Mouse (Mus musculus) limb, embryonic 14.5 days (tissue): ENCODE measurements around the gene Btbd35f2. TPM values are rescaled to one million over a fixed set of nuclear protein-coding genes. Genes with fewer than 3 reads are reported as not detected.
"Not testable (repeated sequence)": the region's sequence is repeated elsewhere in the genome, so short reads cannot be mapped to it uniquely, and the experiment has no call there.

ENCODE experiments used
- ATAC-seq: fragments of 200-750 bp; cut with Nextera tagmentation; 2 replicates; pipeline ENCODE4 v1.8.0; 2017; ENCODE audit warnings: low read depth, moderate number of reproducible peaks, moderate TSS enrichment; ENCODE audit not compliant: low FRiP score
- DNase-seq: peaks from one replicate; pipeline ENCODE4 v3.0.0-alpha.2; 2015; ENCODE audit warnings: low spot score
- H3K27ac ChIP-seq: fragments of 300-500 bp; sonication (generic); replicated peaks from 2 replicates; pipeline ENCODE4 v1.5.1; 2014; ENCODE audit warnings: low read depth, mild to moderate bottlenecking, low read length, moderate library complexity, mixed read lengths
- H3K27me3 ChIP-seq: fragments of 300-500 bp; sonication (generic); 2 replicates; pipeline ENCODE4 v1.6.1; 2014; ENCODE audit warnings: low read length, mixed read lengths; ENCODE audit not compliant: control insufficient read depth, insufficient read depth
- H3K36me3 ChIP-seq: fragments of 300-500 bp; sonication (generic); 2 replicates; pipeline ENCODE4 v1.6.1; 2014; ENCODE audit warnings: mild to moderate bottlenecking, low read length, moderate library complexity, mixed read lengths; ENCODE audit not compliant: control insufficient read depth, insufficient read depth
- H3K4me1 ChIP-seq: fragments of 300-500 bp; sonication (generic); 2 replicates; pipeline ENCODE4 v1.6.1; 2014; ENCODE audit warnings: antibody characterized with exemption, low read length, mixed read lengths; ENCODE audit not compliant: control insufficient read depth, insufficient read depth
- H3K4me2 ChIP-seq: fragments of 300-500 bp; sonication (generic); replicated peaks from 2 replicates; pipeline ENCODE4 v1.6.1; 2014; ENCODE audit warnings: low read depth, mild to moderate bottlenecking, low read length, moderate library complexity; ENCODE audit not compliant: severe bottlenecking
- H3K4me3 ChIP-seq: fragments of 300-500 bp; sonication (generic); replicated peaks from 2 replicates; pipeline ENCODE4 v1.5.1; 2014; ENCODE audit warnings: low read length
- H3K9ac ChIP-seq: fragments of 300-500 bp; sonication (generic); 2 replicates; pipeline ENCODE4 v1.6.1; 2014; ENCODE audit warnings: mild to moderate bottlenecking, low read depth, low read length, moderate library complexity; ENCODE audit not compliant: severe bottlenecking
- H3K9me3 ChIP-seq: fragments of 300-500 bp; sonication (generic); 2 replicates; pipeline ENCODE4 v1.6.1; 2016; ENCODE audit warnings: low read length; ENCODE audit not compliant: control insufficient read depth
- WGBS: fragments of 180-500 bp; shearing (Covaris S2); extraction: QIAGEN DNeasy Blood & Tissue Kit; methylation state at CpG from one replicate; pipeline ENCODE4 v1.1.7; 2014; 5-methylcytosine and 5-hydroxymethylcytosine counted together
- polyA plus RNA-seq, 2 experiments: library from polyadenylated mRNA; depleted of rRNA in 1 of 2; stranded (reverse) in 1 of 2; unstranded in 1 of 2; fragments of >200 nt; fragmentation: Nextera tagmentation in 1 of 2; extraction: Ambion mirVana in 1 of 2; gene quantifications; 2 replicates each; pipeline versions ENCODE4 v1.2.1 to v1.2.3; 2012 to 2014

The Btbd35f2 gene
- polyA plus RNA-seq (2012; rRNA removed) (not detected in 2 replicates), polyA plus RNA-seq (2014; fragmentation: Nextera tagmentation; extraction: Ambion mirVana) (not detected in 2 replicates)

GRCm38 (mm10) chrX:32278094-32278493 lies at the start of gene Btbd35f2:
TSS of gene Btbd35f2 (plus strand) at chrX:32278394.
- H3K4me2 ChIP-seq, DNase-seq, H3K27me3 ChIP-seq, ATAC-seq, H3K9me3 ChIP-seq, H3K4me3 ChIP-seq, H3K27ac ChIP-seq, H3K4me1 ChIP-seq, H3K36me3 ChIP-seq, H3K9ac ChIP-seq: not testable (repeated sequence)
- no CpG with 5 or more reads among the region's 3 CpGs for WGBS

Other genes with a start within 250 kb of the Btbd35f2 start
- gene Btbd35f22, start 230.6 kb upstream of the Btbd35f2 start, polyA plus RNA-seq (2012; rRNA removed) = not detected in 2 replicates
- not detected in 2 replicates for gene Btbd35f22, start 230.6 kb upstream of the Btbd35f2 start, polyA plus RNA-seq (2014; fragmentation: Nextera tagmentation; extraction: Ambion mirVana)